Mouse (Mus musculus) NIH3T3 (cell line): ENCODE measurements at regions not wholly inside any gene's neighbourhood (a gene's known extent, or its start where the extent isn't known, plus 50 kb on each side); places are given as distances from the start of the nearest gene placed in this dataset.

Source experiments
- DNase-seq: peaks from one replicate; pipeline ENCODE4 v3.0.0-alpha.2; 2012; ENCODE audit warnings: low read depth

GRCm38 (mm10) chr11:25538641-25539258 lies 671.8 kb downstream of the 5730522E02Rik start:
- no peak for DNase-seq

- no peak for DNase-seq
These were observed 674.5 kb downstream of the 5730522E02Rik start for GRCm38 (mm10) chr11:25536069-25536468.

GRCm38 (mm10) chr11:25533081-25533480 lies 677.5 kb downstream of the 5730522E02Rik start:
- no peak for DNase-seq

DNA sequence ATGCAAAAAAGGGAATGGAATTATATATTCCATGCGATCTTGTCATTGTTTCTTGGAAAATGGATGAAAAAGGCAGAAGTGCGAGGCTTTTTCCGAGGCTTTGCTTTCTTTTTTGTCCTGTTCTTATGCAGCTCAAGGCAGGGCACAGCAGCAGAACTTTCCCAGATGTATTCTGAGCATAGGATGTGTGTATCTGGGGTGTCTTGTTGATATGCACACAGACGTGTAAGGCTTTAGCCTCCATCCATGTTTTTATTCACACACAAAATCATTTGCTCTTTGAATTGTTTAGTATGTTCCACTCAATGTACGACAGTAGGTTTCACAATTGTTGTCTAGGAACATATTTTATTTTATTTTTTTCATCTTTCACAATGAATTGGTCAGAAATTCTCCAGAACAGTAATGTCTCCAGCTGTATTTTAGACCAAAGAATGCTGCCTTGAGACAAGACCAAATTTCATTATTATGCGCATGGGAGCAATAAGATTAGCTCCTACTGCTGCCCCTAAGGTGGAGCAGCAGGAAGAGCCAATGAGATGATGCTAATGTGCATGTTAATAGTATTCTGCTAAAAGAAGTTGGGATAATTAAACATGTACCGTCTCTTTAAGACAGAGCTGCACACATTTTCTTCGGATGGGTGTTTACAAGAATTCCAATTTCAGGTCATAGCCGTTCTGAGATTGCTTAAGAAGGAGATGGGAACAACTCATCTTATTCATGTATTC lies 678.7 kb downstream of the 5730522E02Rik start:
- no peak for DNase-seq

DNA sequence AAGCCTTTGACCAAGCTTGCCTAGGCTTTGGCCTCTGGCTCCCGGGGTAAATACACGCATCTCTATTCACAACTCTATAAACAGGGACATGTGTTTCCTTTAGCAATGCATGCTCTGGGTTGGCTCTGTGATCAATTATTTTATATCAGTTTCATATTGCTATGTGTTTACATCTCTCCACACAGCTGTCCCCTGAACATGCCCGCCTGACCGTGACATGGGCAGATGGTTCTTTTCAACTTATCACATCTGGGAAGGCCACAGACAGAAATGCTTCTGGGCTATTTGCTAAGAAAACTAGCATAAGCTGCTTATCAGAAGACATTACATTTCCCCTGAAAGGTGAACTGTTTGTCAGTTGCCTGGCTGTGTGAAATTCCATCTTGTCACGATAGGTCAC lies 682.5 kb downstream of the 5730522E02Rik start:
- DNase-seq = no peak

DNA sequence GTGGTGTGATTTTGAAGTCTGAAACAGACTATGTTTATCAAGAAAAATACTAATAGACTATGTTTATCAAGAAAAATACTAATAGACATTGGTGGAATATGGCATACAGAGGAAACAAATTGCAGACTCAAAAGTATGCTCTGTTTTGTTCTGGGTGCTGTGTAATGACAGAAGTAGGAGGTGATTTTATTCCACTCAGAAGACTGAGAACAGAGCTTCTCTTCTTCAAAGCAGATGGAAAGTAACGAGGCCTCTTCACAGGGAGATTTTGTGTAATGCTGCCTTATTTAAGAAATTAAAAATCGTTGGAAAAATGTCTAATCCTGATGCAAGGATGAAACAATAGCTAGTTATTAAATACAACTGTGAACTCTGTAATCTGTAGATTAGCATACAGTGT lies 691.7 kb downstream of the 5730522E02Rik start:
- no peak for DNase-seq

DNA sequence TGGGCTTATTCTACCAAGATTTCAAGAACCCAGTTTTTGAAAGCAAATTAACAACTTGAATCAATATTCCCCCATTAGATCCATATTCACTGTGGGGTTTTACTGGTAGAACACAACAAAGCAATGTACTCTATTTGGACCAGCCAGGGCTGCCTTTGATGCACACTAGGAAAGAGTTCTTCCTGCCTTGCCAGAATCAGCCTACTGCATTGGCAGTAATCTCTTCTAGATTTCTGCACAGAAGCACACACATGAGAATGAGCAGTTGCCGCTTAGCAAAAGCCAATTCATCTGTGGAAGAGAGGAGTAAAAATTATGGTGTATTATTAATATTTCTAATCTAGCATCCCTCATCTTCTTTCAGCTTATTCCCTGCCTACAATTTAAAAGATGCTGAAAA lies 692.4 kb downstream of the 5730522E02Rik start:
- no peak for DNase-seq

DNA sequence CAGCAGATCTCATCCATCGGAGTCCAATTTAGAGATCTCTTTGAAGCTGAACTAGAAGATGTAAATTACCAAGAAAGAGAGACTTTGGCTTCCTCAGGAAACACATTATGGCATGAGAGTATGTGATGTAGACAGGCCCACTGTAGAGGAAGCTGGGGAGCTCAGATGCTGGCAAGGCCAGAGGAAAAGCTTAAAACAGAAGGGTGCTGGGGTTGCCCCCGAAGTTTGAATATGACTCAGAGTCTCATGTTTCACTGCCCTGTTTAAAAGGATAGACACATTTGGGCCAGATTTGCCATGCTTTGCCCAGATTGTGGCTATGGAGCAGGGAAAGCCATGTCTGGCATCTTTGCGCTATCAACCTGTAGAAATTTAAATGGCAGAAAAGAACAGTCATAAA lies 705.1 kb downstream of the 5730522E02Rik start:
- no peak for DNase-seq

DNA sequence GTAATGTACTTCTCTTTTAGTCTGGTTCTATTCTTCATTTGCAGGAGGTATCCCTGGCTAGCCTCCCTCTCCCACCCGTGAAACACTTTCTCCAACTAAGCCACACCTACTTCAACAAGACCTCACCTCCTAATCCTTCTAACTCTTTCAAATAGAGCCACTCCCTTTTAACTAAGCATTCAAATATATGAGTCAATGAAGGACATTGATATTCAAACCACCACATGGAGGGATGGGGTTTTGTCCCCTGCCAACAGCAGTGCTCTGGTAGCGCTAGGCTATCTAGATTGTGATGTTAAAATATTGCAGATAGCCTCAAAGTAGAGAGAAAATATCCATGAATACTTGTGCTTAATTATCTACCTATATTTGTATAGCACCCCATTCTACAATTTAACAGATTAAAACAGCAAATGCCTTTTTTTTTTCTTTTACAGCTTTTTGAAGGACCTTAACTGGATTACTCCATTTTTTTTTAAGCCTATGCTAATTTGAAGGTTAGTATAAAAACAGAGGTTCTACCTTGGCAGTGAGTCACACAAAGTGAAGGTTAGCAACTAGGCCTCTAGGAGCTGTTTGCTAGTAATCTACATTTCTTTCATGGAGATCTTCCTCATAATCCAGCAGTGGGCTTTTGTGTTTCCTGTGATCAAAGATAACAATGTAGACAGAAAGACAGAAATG lies 736.7 kb downstream of the 5730522E02Rik start:
- DNase-seq = no peak

GRCm38 (mm10) chr11:25469819-25470218 lies 740.7 kb downstream of the 5730522E02Rik start:
- no peak for DNase-seq

DNA sequence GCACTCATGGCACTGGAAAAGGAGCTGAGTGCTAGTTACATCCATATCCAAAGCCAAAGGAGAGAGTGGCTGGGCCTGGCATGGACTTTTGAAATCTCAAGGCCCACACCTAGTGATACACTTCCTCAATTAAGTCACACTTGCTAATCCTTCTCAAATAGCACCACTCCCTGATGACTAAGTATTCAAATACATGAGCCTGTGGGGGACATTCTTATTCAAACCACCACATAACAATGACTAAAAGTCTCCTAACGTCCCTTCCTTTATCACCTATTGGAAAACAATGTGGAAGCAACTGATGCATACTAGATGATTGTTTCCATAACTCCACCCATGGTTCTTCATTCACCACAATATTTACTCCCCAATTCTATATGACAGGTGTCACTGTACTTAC lies 773.4 kb downstream of the 5730522E02Rik start:
- no peak for DNase-seq

DNA sequence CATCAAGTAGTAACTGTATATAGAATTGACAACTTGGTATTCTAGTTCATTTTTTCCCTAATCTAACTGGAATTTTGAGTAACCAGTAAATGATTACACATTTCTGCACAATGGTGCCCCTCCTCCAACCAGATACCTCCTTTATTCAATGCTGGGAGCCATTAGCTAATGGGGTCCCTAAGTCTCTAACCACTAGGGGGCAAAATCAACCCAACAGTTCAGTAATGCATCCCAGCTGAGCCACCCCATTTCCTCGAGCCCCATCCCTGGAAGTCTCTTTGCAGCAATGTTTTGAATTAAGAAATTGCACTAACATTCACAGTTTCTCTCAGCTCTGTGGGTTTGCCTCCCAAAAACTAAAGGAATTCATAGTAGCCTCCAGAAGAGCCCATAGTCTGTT lies 774.9 kb downstream of the 5730522E02Rik start:
- peak; percentile 3 for DNase-seq

- no peak for DNase-seq
These were observed 787.4 kb downstream of the 5730522E02Rik start for GRCm38 (mm10) chr11:25423186-25423585.

DNA sequence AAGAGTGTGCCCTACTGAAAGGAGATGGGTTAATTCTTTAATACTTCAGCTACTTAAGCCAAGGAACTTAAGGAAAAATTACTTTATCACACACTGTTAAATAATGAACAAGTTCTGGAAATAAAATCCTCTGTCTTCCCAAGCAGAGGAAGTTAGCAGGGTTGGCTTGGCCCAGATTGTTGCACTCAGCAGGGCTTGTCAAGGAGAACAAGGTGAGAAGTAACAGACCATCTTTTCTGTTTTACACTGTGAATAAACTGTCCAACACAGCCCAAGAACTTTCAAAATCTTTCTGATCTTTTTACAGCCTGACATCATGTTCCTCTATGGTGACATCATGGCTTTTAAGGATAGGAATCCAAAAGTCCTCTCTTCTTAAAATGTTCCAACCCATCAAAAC lies 789.1 kb downstream of the 5730522E02Rik start:
- no peak for DNase-seq

- no peak for DNase-seq
These were observed 800.0 kb downstream of the 5730522E02Rik start for GRCm38 (mm10) chr11:25410403-25411090.

DNA sequence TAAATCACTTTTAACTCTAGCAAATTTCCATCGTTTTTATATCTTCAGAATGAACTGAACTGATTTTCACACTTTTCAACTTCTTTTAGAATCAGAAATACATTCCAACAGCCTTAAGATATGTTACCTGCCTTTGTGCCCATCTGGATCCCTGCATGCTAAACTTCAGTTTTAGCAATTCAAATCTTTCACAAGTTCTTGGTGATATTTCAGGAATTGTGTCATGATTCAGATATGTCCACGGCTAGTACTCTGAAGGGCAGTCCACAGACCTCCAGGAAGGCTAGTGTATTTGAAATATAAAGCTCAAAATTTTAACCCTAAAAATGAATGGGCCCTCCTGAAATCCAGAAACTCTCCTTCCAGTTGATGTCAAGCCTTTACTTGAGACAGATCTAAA lies 818.9 kb downstream of the 5730522E02Rik start:
- DNase-seq = no peak

- no peak for DNase-seq
These were observed 843.5 kb downstream of the 5730522E02Rik start for GRCm38 (mm10) chr11:25367111-25367510.

DNA sequence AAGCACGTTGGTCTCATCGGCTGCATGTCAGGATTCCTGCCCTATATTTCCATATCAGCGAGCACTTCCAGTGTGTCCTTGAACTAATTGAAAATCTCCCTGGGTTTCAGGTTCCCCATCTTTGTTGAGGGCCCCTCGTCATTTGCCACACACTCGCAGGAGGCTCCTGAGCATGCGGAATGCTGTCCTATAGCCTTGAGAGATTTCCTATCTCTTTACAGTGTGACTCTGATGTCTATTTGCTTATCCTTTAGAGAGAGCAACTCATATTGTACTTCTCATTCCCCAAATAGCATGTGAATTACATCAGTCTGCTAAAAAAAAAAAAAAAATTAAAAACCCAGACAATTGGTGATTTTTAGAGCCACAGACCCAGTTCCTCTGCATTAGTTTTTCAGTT lies 845.1 kb downstream of the 5730522E02Rik start:
- no peak for DNase-seq

GRCm38 (mm10) chr11:25359723-25360122 lies 850.8 kb downstream of the 5730522E02Rik start:
- DNase-seq = no peak

GRCm38 (mm10) chr11:25357717-25358411 lies 852.7 kb downstream of the 5730522E02Rik start:
- DNase-seq = no peak

GRCm38 (mm10) chr11:25356671-25357586 lies 853.6 kb downstream of the 5730522E02Rik start:
- DNase-seq = no peak
